Mouse (Mus musculus) stomach, embryonic 16.5 days (tissue): Measurements from ENCODE around the gene Ssh1. TPM values are rescaled to one million over a fixed set of nuclear protein-coding genes. Genes with fewer than 3 reads are reported as not detected.

ENCODE experiments used
- ATAC-seq: fragments of 200-750 bp; cut with Nextera tagmentation; 2 replicates; pipeline ENCODE4 v1.8.0; 2017; ENCODE audit warnings: moderate number of reproducible peaks, moderate TSS enrichment; ENCODE audit not compliant: insufficient read depth, low FRiP score
- H3K27ac ChIP-seq: fragments of 300-500 bp; sonication (generic); 2 replicates; pipeline ENCODE4 v1.5.1; 2014; ENCODE audit warnings: low read length
- H3K27me3 ChIP-seq: fragments of 300-500 bp; sonication (generic); 2 replicates; pipeline ENCODE4 v1.6.1; 2014; ENCODE audit warnings: low read length, control low read depth, mixed read lengths; ENCODE audit not compliant: control insufficient read depth, insufficient read depth
- H3K36me3 ChIP-seq: fragments of 300-500 bp; sonication (generic); 2 replicates; pipeline ENCODE4 v1.6.1; 2014; ENCODE audit warnings: low read length; ENCODE audit not compliant: control insufficient read depth, insufficient read depth
- H3K4me1 ChIP-seq: fragments of 300-500 bp; sonication (generic); 2 replicates; pipeline ENCODE4 v1.6.1; 2014; ENCODE audit warnings: low read length, control low read depth, mixed read lengths; ENCODE audit not compliant: control insufficient read depth, insufficient read depth
- H3K4me2 ChIP-seq: fragments of 300-500 bp; sonication (generic); 2 replicates; pipeline ENCODE4 v1.6.1; 2014; ENCODE audit warnings: low read depth, low read length, mixed read lengths
- H3K4me3 ChIP-seq: fragments of 300-500 bp; sonication (generic); replicated peaks from 2 replicates; pipeline ENCODE4 v1.5.1; 2014; ENCODE audit warnings: mild to moderate bottlenecking, low read length
- H3K9ac ChIP-seq: fragments of 300-500 bp; sonication (generic); 2 replicates; pipeline ENCODE4 v1.6.1; 2014; ENCODE audit warnings: low read length
- H3K9me3 ChIP-seq: fragments of 300-500 bp; sonication (generic); replicated peaks from 2 replicates; pipeline ENCODE4 v1.6.1; 2016; ENCODE audit warnings: low read length, control low read depth; ENCODE audit not compliant: control insufficient read depth
- WGBS: fragments of 180-500 bp; shearing (Covaris S2); extraction: QIAGEN DNeasy Blood & Tissue Kit; methylation state at CpG from one replicate; pipeline ENCODE4 v1.1.7; 2014; 5-methylcytosine and 5-hydroxymethylcytosine counted together
- polyA plus RNA-seq: library from polyadenylated mRNA; unstranded; fragments of >200 nt; fragmentation: Nextera tagmentation; extraction: Ambion mirVana; gene quantifications from 2 replicates; pipeline ENCODE4 v1.2.1, GENCODE M21; 2015

Gene Ssh1
- polyA plus RNA-seq, 1 experiment from 2014 or later, result 11.9 TPM

DNA sequence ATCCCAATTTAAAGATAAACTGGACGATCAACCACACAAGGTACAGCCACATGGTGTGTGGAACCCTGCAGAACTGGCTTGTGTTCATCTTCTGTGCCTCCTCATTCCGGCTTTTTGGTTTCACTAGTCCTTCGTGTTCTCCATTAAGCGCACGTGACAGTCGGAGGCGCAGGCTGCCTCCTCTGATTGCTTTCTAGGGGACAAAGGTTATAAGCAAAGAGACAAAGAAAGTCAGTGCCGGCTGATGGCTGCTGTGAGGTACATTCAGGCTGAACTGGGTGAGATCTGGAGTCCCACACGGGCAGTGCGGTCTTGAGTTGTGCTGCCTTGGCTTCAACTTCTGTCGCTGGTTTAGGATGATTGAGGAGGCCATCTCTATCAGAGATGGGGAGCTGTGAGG is 10.9 kb upstream of the Ssh1 start:
- 70% methylated on average over 11 of the region's 11 CpGs for WGBS
- no peak for ATAC-seq

DNA sequence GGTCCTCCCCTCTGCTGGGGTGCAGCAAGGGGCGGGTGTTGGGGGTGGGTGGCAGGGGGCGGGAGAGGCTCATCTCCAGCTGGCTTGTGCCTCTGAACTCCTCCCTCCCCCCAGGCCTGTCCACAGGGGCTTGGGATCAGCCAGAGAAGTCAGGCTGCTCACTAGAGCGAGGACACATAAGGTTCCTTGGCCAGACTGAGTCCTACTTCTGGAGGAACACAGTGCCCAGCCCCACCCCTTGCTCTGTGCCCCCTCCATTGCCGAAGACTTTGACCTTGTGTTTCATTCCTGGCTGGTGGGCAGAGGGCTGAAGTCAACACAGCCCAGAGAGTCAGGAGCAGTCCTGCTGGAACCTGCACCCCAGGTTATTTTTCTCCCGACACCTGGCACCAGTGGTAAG is 9.8 kb upstream of the Ssh1 start, which contains the start of gene Dao:
Dao (plus strand) TSS at position 162 of the 400 bp plus-strand sequence.
- peak; percentile 22; the same call in 1 of the 2 replicates for ATAC-seq
- H3K4me2 ChIP-seq, result no peak within 1 kb of the TSS

More for the DNA sequence above, 10.9 kb upstream of the Ssh1 start:
- H3K27me3 ChIP-seq, result no peaks in the 10 kb centered on the region
- no peaks in the 10 kb centered on the region for H3K9me3 ChIP-seq
- no peaks in the 10 kb centered on the region for H3K4me1 ChIP-seq
- no peak overlapping the region for H3K4me3 ChIP-seq
- no peak overlapping the region for H3K27ac ChIP-seq
- no peak overlapping the region for H3K4me2 ChIP-seq
- no peaks in the 10 kb centered on the region for H3K36me3 ChIP-seq
- no peak overlapping the region for H3K9ac ChIP-seq

DNA sequence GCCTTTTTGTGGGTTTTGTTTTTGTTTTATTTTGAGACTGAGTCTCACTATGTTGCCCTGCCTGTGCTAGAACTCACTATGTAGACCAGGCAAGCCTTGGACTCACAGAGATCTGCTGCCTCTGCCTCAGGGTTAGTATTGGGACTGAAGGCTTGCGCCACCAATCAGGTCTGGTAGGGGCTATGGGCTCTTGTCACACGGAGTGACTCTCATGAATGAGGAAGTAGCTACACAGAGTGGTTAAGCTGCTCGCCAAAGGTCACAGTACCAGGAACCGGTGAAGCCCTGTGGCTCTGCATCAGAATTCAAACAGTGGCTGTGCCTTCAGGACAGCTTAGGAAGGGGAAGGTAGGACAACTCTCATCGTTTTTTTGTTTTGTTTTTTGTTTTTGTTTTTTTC is 5.7 kb upstream of the Ssh1 start:
- no peak for ATAC-seq
- H3K27ac ChIP-seq, result no peak overlapping the region

More for the DNA sequence above, 9.8 kb upstream of the Ssh1 start, which contains the start of gene Dao:
- no peak within 1 kb of the TSS for H3K27ac ChIP-seq
- no peaks in the 10 kb centered on the region for H3K27me3 ChIP-seq
- no peaks in the 10 kb centered on the region for H3K9me3 ChIP-seq
- no peaks in the 10 kb centered on the region for H3K36me3 ChIP-seq
- no peak within 1 kb of the TSS for H3K4me3 ChIP-seq
- H3K9ac ChIP-seq, result peak within 1 kb of the TSS; percentile 32; the same call in 1 of the 2 replicates
- H3K4me1 ChIP-seq, result no peaks in the 10 kb centered on the region
- WGBS, result 47% methylated on average over 5 of the region's 5 CpGs

DNA sequence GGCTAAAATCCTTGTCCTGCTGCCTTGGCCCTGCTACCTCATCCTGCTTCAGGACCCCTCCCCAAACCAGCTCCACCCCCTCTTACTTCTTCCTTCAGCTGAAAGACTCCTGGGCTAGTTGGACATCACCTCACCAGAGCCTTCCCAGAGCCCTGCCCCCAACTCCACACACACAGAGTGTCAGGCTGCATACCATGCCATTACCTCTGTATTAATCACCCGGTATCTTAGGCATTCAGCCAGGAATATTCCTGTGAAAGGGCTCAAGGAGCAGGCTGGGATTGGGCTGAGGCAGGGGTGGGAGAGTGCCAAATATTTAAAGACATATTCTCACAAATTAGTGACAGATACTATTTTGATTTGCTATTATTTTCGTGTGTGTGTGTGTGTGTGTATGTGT is 2.8 kb upstream of the Ssh1 start:
- H3K4me3 ChIP-seq, result no peak overlapping the region
- 0 out of 2 replicates have a peak, but pooled peaks have one; percentile 8 for ATAC-seq
- H3K9me3 ChIP-seq, result no peaks in the 10 kb centered on the region
- no peaks in the 10 kb centered on the region for H3K36me3 ChIP-seq
- peaks cover 11% of the 10 kb centered on the region for H3K4me1 ChIP-seq
- no peak overlapping the region for H3K27ac ChIP-seq
- 30% methylated on average over 2 of the region's 2 CpGs for WGBS
- H3K27me3 ChIP-seq, result no peaks in the 10 kb centered on the region
- H3K9ac ChIP-seq, result no peak overlapping the region
- H3K4me2 ChIP-seq, result no peak overlapping the region

More for the DNA sequence above, 5.7 kb upstream of the Ssh1 start:
- 47% methylated on average over 5 of the region's 5 CpGs for WGBS
- no peak overlapping the region for H3K4me2 ChIP-seq
- H3K4me3 ChIP-seq, result no peak overlapping the region
- H3K9me3 ChIP-seq, result no peaks in the 10 kb centered on the region
- no peak overlapping the region for H3K9ac ChIP-seq
- H3K36me3 ChIP-seq, result no peaks in the 10 kb centered on the region
- no peaks in the 10 kb centered on the region; the same call in 1 of the 2 replicates for H3K4me1 ChIP-seq
- no peaks in the 10 kb centered on the region for H3K27me3 ChIP-seq

DNA sequence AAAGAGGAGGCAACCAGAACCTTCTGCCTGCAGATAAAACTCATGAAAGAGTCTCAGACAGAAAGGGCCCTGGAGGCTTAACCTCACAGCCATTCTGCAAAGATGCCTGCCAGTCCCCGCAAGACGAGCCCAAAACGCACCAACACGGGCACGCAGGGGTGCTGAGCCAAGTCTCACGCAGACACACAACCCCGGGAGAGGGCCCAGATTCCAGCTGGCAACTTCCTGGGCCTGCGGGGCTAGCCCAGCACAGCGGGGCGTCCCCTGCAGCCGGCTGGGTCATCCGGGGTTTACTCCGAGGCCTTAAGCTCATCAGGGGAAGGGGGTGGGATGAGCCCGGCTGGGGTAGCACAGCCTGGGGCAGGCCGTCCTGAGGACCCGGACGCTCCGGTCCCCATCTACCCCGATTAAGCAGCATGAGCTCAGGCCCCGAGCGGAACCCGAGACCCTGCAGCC is 635 bp downstream of the Ssh1 start:
- Histone ChIP-seq H3K4me2 (peak overlapping the region; percentile 87), H3K4me1 (peaks cover 22% of the 10 kb centered on the region), H3K9ac (peak overlapping the region; percentile 95), H3K4me3 (peak overlapping the region; percentile 85), H3K27ac (peak overlapping the region; percentile 97), H3K27me3 (no peaks in the 10 kb centered on the region), H3K36me3 (no peaks in the 10 kb centered on the region), H3K9me3 (no peaks in the 10 kb centered on the region)
- ATAC-seq, result peak; percentile 51; the same call in 1 of the 2 replicates
- under 1% methylated on average over 22 of the region's 22 CpGs for WGBS

DNA sequence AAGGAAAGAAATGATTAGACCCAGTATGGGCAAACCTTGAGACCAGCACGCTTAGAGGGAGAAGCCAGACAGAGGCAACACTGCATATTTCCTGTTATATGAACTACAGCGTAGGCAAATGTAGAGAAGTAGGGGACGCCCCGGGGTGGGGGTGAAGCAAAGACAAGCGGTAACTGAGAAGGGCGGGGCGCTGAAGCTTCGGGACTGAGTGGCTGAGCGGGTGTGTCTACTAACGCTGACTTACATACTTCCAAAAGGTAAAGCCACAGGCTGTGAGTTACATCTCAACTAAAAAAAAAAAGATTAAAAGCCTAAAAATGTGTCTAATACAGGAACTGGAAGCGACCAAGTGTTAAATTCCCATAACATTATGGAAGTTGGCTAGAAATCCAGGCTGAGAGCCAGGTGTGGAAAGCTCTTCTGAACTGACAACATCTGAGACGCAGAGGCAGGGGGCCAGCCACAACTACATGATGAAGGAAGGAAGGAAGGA is 1.3 kb downstream of the Ssh1 start:
- Histone ChIP-seq H3K9ac (peak overlapping the region; percentile 95), H3K9me3 (no peaks in the 10 kb centered on the region), H3K27me3 (no peaks in the 10 kb centered on the region), H3K4me1 (peaks cover 22% of the 10 kb centered on the region), H3K36me3 (no peaks in the 10 kb centered on the region), H3K27ac (peak overlapping the region; percentile 97), H3K4me2 (peak overlapping the region; percentile 87), H3K4me3 (peak overlapping the region; percentile 85)
- 0 out of 2 replicates have a peak, but pooled peaks have one; percentile 12 for ATAC-seq
- 7% methylated on average over 12 of the region's 12 CpGs for WGBS

DNA sequence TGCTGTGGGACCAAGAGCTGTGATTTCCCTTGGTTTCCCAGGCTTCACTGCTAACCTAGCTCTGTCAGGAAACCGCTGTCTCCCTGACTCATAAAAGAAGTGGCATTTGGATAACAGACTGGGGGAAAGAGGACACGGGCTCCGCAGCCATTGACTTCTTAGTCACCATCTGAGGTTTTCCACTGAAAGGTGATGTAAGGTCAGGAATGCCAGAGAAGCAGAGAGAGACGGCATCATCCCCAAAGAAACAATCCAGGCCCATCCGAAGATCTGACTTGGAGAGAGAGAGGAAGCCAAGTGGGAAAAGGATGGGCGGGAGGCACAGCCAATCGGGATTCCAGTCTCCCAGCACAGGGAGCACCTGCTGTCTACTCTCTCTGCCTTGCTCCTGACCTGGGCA is 2.6 kb downstream of the Ssh1 start:
- ATAC-seq, result no peak
- peaks cover 30% of the 10 kb centered on the region for H3K4me1 ChIP-seq
- no peak overlapping the region for H3K4me3 ChIP-seq
- H3K27me3 ChIP-seq, result no peaks in the 10 kb centered on the region
- WGBS, result 73% methylated on average over 7 of the region's 7 CpGs
- no peaks in the 10 kb centered on the region for H3K36me3 ChIP-seq
- no peaks in the 10 kb centered on the region for H3K9me3 ChIP-seq
- no peak overlapping the region for H3K9ac ChIP-seq
- no peak overlapping the region for H3K27ac ChIP-seq
- H3K4me2 ChIP-seq, result no peak overlapping the region

DNA sequence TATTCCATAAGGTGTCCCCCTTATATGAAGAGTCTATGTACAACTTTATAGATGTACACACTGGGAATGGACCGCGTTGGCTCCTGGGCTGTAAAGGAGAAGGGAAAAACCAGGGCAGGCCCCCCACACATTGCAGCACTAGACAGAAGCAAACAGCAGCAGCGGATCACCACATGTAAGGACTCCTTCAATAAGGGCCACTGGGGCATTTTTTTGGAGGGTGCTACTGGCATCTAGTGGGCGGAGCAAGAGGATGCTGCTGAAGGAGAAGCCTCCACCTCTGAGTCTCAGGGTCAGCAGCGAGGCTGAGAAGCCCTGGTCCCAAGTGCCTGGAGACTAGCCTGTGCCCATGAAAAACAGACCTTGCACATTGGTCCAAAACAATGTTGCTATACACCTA is 3.1 kb downstream of the Ssh1 start:
- H3K4me2 ChIP-seq, result no peak overlapping the region
- no peaks in the 10 kb centered on the region for H3K27me3 ChIP-seq
- peaks cover 34% of the 10 kb centered on the region for H3K4me1 ChIP-seq
- H3K36me3 ChIP-seq, result no peaks in the 10 kb centered on the region
- WGBS, result 86% methylated on average over 5 of the region's 5 CpGs
- H3K4me3 ChIP-seq, result no peak overlapping the region
- ATAC-seq, result no peak
- no peak overlapping the region for H3K9ac ChIP-seq
- no peak overlapping the region for H3K27ac ChIP-seq
- H3K9me3 ChIP-seq, result no peaks in the 10 kb centered on the region

DNA sequence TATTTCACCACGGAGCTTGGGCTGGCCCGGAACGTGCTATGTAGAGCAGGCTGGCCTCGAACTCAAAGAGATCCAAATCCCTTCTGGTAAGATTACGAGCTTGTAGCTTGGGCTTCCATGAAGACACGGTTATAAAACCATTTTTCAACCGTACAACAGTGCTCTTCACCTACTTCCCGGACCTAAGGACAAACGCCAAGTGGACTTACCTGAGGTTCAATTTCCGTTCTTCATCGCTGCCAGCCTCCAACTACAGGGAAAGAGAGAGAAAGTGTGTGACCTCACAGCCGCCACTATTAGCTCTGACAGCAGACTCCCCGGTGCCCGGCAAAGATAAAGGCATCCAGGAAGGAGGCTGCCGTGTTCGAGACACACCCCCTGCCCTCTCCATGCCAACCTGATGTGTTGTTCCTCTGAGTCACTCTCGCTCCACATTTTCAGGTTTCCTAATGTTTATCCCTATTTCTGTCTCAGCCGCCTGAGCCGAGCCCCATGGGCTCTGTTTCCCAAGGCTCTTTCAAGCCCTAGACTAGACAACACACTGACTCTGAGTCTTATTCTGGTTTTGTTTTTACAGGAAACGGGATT is 4.2 kb downstream of the Ssh1 start:
- Histone ChIP-seq H3K27me3 (no peaks in the 10 kb centered on the region), H3K9ac (no peak overlapping the region), H3K4me3 (no peak overlapping the region), H3K4me2 (0 out of 2 replicates have a peak overlapping the region, but pooled peaks have one; percentile 9), H3K4me1 (peaks cover 34% of the 10 kb centered on the region), H3K27ac (no peak overlapping the region; the same call in 1 of the 2 replicates), H3K36me3 (no peaks in the 10 kb centered on the region), H3K9me3 (no peaks in the 10 kb centered on the region)
- WGBS, result 74% methylated on average over 20 of the region's 20 CpGs
- no peak for ATAC-seq
